Mouse (Mus musculus): ENCODE data around the gene Cyp26c1.

DNA sequence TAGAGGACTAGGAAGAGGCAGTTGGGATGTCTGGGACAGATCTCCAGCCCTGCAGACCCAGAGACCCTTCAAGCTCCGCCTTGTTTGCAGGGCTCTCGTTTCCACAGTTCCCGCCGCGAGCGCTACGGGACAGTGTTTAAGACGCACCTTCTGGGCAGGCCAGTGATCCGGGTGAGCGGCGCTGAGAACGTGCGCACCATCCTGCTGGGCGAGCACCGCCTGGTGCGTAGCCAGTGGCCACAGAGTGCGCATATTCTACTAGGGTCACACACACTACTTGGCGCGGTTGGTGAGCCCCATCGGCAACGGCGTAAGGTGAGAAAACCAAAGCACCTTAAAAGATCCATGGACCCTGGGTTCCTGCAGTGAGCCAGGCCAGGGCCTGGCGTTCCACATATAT is 966 bp downstream of the Cyp26c1 start:
- no peak for TF ChIP-seq CTCF (IDR thresholded peaks at IDR 0.05; ENCODE audit: control insufficient read depth, insufficient read depth, insufficient replicate concordance, low read depth, low read length)
- TF ChIP-seq POLR2A (IDR thresholded peaks at IDR 0.05; ENCODE audit: control insufficient read depth, low read depth, low read length) = no peak

Measured in testis, adult 2 months (tissue).